Mouse (Mus musculus) left cerebral cortex, postnatal 25 days (tissue): ENCODE results near the gene Ssr1. TPM values are rescaled to one million over a fixed set of nuclear protein-coding genes. Genes with fewer than 3 reads are reported as not detected.

Source experiments
- DNase-seq, 2 experiments: peaks; one replicate each; pipeline ENCODE4 v3.0.0; 2022; ENCODE audit warnings: low spot score in 2 of 2, mixed read lengths in 1 of 2
- intact Hi-C: fragments of 180-260 bp; cut with DNase I; formaldehyde crosslinking; loops from one replicate; pipeline ENCODE4 v1.15.1; 2025
- total RNA-seq, 2 experiments: library from RNA; stranded (reverse); gene quantifications; 2 replicates each; pipeline ENCODE4 v1.2.3; 2021

Ssr1 gene
- total RNA-seq: 10 to 100 TPM; 89.9 to 90.9 TPM

GRCm38 (mm10) chr13:37993704-37994404 lies at the start of gene Ssr1:
Gene Ssr1 (minus strand): TSS chr13:37994217.
- DNase-seq: peak; percentile 96
- intact Hi-C loops: loop anchor here (2.0 to 5.0 kb wide), 3 partner anchors 43 to 213 kb away; partner anchors contain the start of genes Cage1 and Riok1

GRCm38 (mm10) chr13:38037811-38038210 lies 43.8 kb upstream of the Ssr1 start:
- DNase-seq: no peak
- intact Hi-C loops: loop anchor here (2.0 to 5.0 kb wide), 3 partner anchors 43 to 601 kb away; partner anchors contain the start of gene Ssr1

- intact Hi-C loops: loop anchor here (2.0 to 5.0 kb wide), 3 partner anchors 42 to 600 kb away; partner anchors contain the start of gene Ssr1
- peak; percentile 97 to 98 for DNase-seq
Observed at GRCm38 (mm10) chr13:38037044-38037687, 43.1 kb upstream of the Ssr1 start, which contains the start of gene Cage1. Gene Cage1 (minus strand): TSS chr13:38037069.

- intact Hi-C loops: loop anchor here (2.0 to 5.0 kb wide), 3 partner anchors 42 to 599 kb away; partner anchors contain the start of gene Ssr1
- DNase-seq: no peak
Observed at GRCm38 (mm10) chr13:38036343-38037043, 42.5 kb upstream of the Ssr1 start, which contains the start of gene Riok1. Gene Riok1 (plus strand): TSS chr13:38036995.

GRCm38 (mm10) chr13:38028407-38028806 lies 34.4 kb upstream of the Ssr1 start:
- intact Hi-C loops: no loop called here
- DNase-seq: no peak

- intact Hi-C loops: no loop called here
- DNase-seq: no peak
Observed at GRCm38 (mm10) chr13:38027618-38028248, 33.7 kb upstream of the Ssr1 start.

GRCm38 (mm10) chr13:38025874-38026273 lies 31.9 kb upstream of the Ssr1 start:
- intact Hi-C loops: no loop called here
- DNase-seq: no peak

- intact Hi-C loops: no loop called here
- no peak for DNase-seq
Observed at GRCm38 (mm10) chr13:38018791-38019190, 24.8 kb upstream of the Ssr1 start.

GRCm38 (mm10) chr13:38015591-38015990 lies 21.6 kb upstream of the Ssr1 start:
- no peak for DNase-seq
- intact Hi-C loops: no loop called here

GRCm38 (mm10) chr13:38012436-38012835 lies 18.4 kb upstream of the Ssr1 start:
- intact Hi-C loops: no loop called here
- DNase-seq: no peak

- intact Hi-C loops: no loop called here
- no peak for DNase-seq
Observed at GRCm38 (mm10) chr13:38010444-38010910, 16.5 kb upstream of the Ssr1 start.

GRCm38 (mm10) chr13:38009721-38010408 lies 15.8 kb upstream of the Ssr1 start:
- DNase-seq: no peak
- intact Hi-C loops: no loop called here

GRCm38 (mm10) chr13:38007972-38008371 lies 14.0 kb upstream of the Ssr1 start:
- DNase-seq: no peak
- intact Hi-C loops: no loop called here

GRCm38 (mm10) chr13:38002461-38002860 lies 8.4 kb upstream of the Ssr1 start:
- intact Hi-C loops: no loop called here
- DNase-seq: no peak

GRCm38 (mm10) chr13:37999713-38000112 lies 5.7 kb upstream of the Ssr1 start:
- no peak for DNase-seq
- intact Hi-C loops: no loop called here

- DNase-seq: no peak
- intact Hi-C loops: loop anchor here (2.0 to 5.0 kb wide), 3 partner anchors 42 to 213 kb away; partner anchors contain the start of genes Cage1 and Riok1
Observed at GRCm38 (mm10) chr13:37994405-37994749, 360 bp upstream of the Ssr1 start.

GRCm38 (mm10) chr13:37993376-37993703 lies 677 bp downstream of the Ssr1 start:
- intact Hi-C loops: loop anchor here (5.0 kb wide), 2 partner anchors 64 to 214 kb away; no protein-coding TSS in a partner anchor
- DNase-seq: no peak

- no peak for DNase-seq
- intact Hi-C loops: loop anchor here (5.0 kb wide), 2 partner anchors 64 to 214 kb away; no protein-coding TSS in a partner anchor
Observed at GRCm38 (mm10) chr13:37992638-37993371, 1.2 kb downstream of the Ssr1 start.
